Mouse (Mus musculus): ENCODE results near the gene Prss35. TPM values are rescaled to one million over a fixed set of nuclear protein-coding genes. Genes with fewer than 3 reads are reported as not detected.
A peak's percentile ranks its signal among the peaks of the same experiment; 100 is the strongest.

The Prss35 gene
- polyA plus RNA-seq, 1 experiment from 2014 or later, result 4.8 TPM

- Histone ChIP-seq H3K4me1 (replicated peaks; ENCODE audit: control insufficient read depth, insufficient read depth, low read length) (no peaks in the 10 kb centered on the region), H3K4me3 (ENCODE audit: low read depth, low read length) (no peak overlapping the region), H3K4me2 (replicated peaks; ENCODE audit: low read depth) (no peak overlapping the region), H3K27ac (ENCODE audit: low read depth, low read length) (no peak overlapping the region), H3K9me3 (ENCODE audit: control insufficient read depth) (no peaks in the 10 kb centered on the region), H3K27me3 (replicated peaks; ENCODE audit: control insufficient read depth, insufficient read depth, low read length) (no peaks in the 10 kb centered on the region), H3K36me3 (ENCODE audit: control insufficient read depth, insufficient read depth) (no peaks in the 10 kb centered on the region), H3K9ac (ENCODE audit: low read depth, low read length) (no peak overlapping the region)
- no peak for TF ChIP-seq CTCF (IDR thresholded peaks at IDR 0.05; ENCODE audit: low read depth)
- WGBS, result 22% methylated on average over 2 of the region's 2 CpGs
- ATAC-seq, result 0 out of 2 replicates have a peak, but pooled peaks have one; percentile 28
Measured at GRCm38 (mm10) chr9:86701844-86702243, 41.6 kb upstream of the Prss35 start.

- no peak overlapping the region for H3K9ac ChIP-seq (ENCODE audit: low read depth, low read length)
- no peak overlapping the region for H3K4me2 ChIP-seq (replicated peaks; ENCODE audit: low read depth)
- no peaks in the 10 kb centered on the region for H3K9me3 ChIP-seq (ENCODE audit: control insufficient read depth)
- no peak overlapping the region for H3K27ac ChIP-seq (ENCODE audit: low read depth, low read length)
- no peak for ATAC-seq
- H3K4me3 ChIP-seq (ENCODE audit: low read depth, low read length), result no peak overlapping the region
- WGBS, result 42% methylated on average over 1 of the region's 1 CpGs
- TF ChIP-seq CTCF (IDR thresholded peaks at IDR 0.05; ENCODE audit: low read depth), result no peak
- H3K27me3 ChIP-seq (replicated peaks; ENCODE audit: control insufficient read depth, insufficient read depth, low read length), result no peaks in the 10 kb centered on the region
- H3K4me1 ChIP-seq (replicated peaks; ENCODE audit: control insufficient read depth, insufficient read depth, low read length), result no peaks in the 10 kb centered on the region
- H3K36me3 ChIP-seq (ENCODE audit: control insufficient read depth, insufficient read depth), result no peaks in the 10 kb centered on the region
Measured at GRCm38 (mm10) chr9:86707431-86707830, 36.0 kb upstream of the Prss35 start.

- H3K36me3 ChIP-seq (ENCODE audit: control insufficient read depth, insufficient read depth), result no peaks in the 10 kb centered on the region
- TF ChIP-seq CTCF (IDR thresholded peaks at IDR 0.05; ENCODE audit: low read depth), result no peak
- H3K9ac ChIP-seq (ENCODE audit: low read depth, low read length), result no peak overlapping the region
- no peak overlapping the region for H3K4me2 ChIP-seq (replicated peaks; ENCODE audit: low read depth)
- no peaks in the 10 kb centered on the region for H3K27me3 ChIP-seq (replicated peaks; ENCODE audit: control insufficient read depth, insufficient read depth, low read length)
- no peaks in the 10 kb centered on the region for H3K9me3 ChIP-seq (ENCODE audit: control insufficient read depth)
- WGBS, result 63% methylated on average over 6 of the region's 6 CpGs
- ATAC-seq, result no peak
- no peak overlapping the region for H3K4me3 ChIP-seq (ENCODE audit: low read depth, low read length)
- H3K4me1 ChIP-seq (replicated peaks; ENCODE audit: control insufficient read depth, insufficient read depth, low read length), result no peaks in the 10 kb centered on the region
- H3K27ac ChIP-seq (ENCODE audit: low read depth, low read length), result no peak overlapping the region
Measured at GRCm38 (mm10) chr9:86708921-86709320, 34.5 kb upstream of the Prss35 start.

- no peak for ATAC-seq
- Histone ChIP-seq H3K27ac (ENCODE audit: low read depth, low read length) (no peak overlapping the region), H3K4me3 (ENCODE audit: low read depth, low read length) (no peak overlapping the region), H3K4me1 (replicated peaks; ENCODE audit: control insufficient read depth, insufficient read depth, low read length) (no peaks in the 10 kb centered on the region), H3K27me3 (replicated peaks; ENCODE audit: control insufficient read depth, insufficient read depth, low read length) (no peaks in the 10 kb centered on the region), H3K9me3 (ENCODE audit: control insufficient read depth) (no peaks in the 10 kb centered on the region), H3K36me3 (ENCODE audit: control insufficient read depth, insufficient read depth) (no peaks in the 10 kb centered on the region), H3K9ac (ENCODE audit: low read depth, low read length) (no peak overlapping the region), H3K4me2 (replicated peaks; ENCODE audit: low read depth) (no peak overlapping the region)
- TF ChIP-seq CTCF (IDR thresholded peaks at IDR 0.05; ENCODE audit: low read depth), result no peak
- 76% methylated on average over 2 of the region's 2 CpGs for WGBS
Measured at GRCm38 (mm10) chr9:86710091-86710634, 33.3 kb upstream of the Prss35 start.

DNA sequence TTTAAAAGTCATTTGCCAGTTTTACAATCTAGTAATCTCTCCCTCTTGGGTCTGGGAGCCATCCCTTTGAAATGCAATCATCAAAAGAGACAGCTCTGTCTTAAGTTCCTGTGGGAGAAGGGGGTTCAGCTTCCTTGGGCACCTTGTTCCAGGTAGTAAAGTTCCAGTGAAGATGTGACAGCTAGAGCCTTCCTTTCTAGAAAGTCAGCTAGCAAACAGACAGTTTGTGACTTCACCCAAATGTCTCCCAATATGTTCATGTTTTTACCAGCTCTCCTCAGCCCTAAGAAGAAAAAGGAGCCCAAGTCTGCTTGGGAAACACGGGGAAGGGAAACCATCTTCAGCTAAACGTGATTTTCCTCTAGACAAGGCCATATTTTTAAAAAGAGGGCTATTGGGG lies 30.8 kb upstream of the Prss35 start:
- H3K4me1 ChIP-seq (replicated peaks; ENCODE audit: control insufficient read depth, insufficient read depth, low read length), result no peaks in the 10 kb centered on the region
- no peaks in the 10 kb centered on the region for H3K27me3 ChIP-seq (replicated peaks; ENCODE audit: control insufficient read depth, insufficient read depth, low read length)
- H3K4me2 ChIP-seq (replicated peaks; ENCODE audit: low read depth), result no peak overlapping the region
- 79% methylated on average over 2 of the region's 2 CpGs for WGBS
- ATAC-seq, result no peak
- TF ChIP-seq CTCF (IDR thresholded peaks at IDR 0.05; ENCODE audit: low read depth), result no peak
- no peaks in the 10 kb centered on the region for H3K9me3 ChIP-seq (ENCODE audit: control insufficient read depth)
- no peaks in the 10 kb centered on the region for H3K36me3 ChIP-seq (ENCODE audit: control insufficient read depth, insufficient read depth)
- no peak overlapping the region for H3K27ac ChIP-seq (ENCODE audit: low read depth, low read length)
- H3K4me3 ChIP-seq (ENCODE audit: low read depth, low read length), result no peak overlapping the region
- no peak overlapping the region for H3K9ac ChIP-seq (ENCODE audit: low read depth, low read length)

DNA sequence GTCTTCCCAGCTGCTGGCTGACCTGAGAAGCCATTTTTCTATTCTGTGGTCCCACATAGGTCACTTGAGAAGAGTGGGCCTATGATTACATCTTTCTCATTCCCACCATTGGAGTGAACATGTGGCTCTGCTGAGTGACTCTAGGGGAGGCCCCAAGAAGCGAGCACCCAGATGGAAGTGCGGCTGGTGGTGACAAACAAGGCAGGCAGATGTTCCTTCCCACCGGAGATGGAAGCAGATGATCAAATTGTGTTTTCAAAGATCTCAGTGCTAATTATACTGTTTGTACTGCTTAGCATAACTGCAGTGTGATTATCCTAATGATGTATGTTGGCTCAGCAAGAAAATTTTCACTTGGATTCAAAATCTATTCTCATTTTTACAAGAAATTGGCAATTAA lies 29.4 kb upstream of the Prss35 start:
- no peaks in the 10 kb centered on the region for H3K36me3 ChIP-seq (ENCODE audit: control insufficient read depth, insufficient read depth)
- ATAC-seq, result no peak
- WGBS, result 95% methylated on average over 3 of the region's 3 CpGs
- no peak for TF ChIP-seq CTCF (IDR thresholded peaks at IDR 0.05; ENCODE audit: low read depth)
- no peaks in the 10 kb centered on the region for H3K9me3 ChIP-seq (ENCODE audit: control insufficient read depth)
- no peaks in the 10 kb centered on the region for H3K4me1 ChIP-seq (replicated peaks; ENCODE audit: control insufficient read depth, insufficient read depth, low read length)
- H3K9ac ChIP-seq (ENCODE audit: low read depth, low read length), result no peak overlapping the region
- H3K4me2 ChIP-seq (replicated peaks; ENCODE audit: low read depth), result no peak overlapping the region
- H3K27ac ChIP-seq (ENCODE audit: low read depth, low read length), result no peak overlapping the region
- no peaks in the 10 kb centered on the region for H3K27me3 ChIP-seq (replicated peaks; ENCODE audit: control insufficient read depth, insufficient read depth, low read length)
- H3K4me3 ChIP-seq (ENCODE audit: low read depth, low read length), result no peak overlapping the region

DNA sequence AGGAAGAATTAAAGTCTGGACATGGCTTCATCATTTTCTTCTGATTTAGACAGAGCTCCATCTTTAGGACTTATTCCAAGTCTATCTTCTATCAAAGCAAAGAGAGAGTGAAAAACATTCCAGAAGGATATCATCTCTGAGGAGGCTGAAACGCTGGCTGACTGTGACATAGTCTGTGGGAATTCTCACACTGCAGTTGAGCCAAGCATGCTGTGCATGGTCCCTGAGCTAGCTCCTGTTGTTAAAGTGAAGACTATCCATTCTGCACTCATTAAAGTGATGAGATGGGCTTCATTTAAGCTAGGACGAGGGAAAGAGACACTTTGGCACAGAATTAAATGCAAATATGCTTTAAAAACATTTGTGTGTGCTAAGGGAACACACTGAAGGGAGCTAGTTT lies 26.9 kb upstream of the Prss35 start:
- no peak overlapping the region for H3K27ac ChIP-seq (ENCODE audit: low read depth, low read length)
- WGBS, result 42% methylated on average over 2 of the region's 2 CpGs
- H3K4me2 ChIP-seq (replicated peaks; ENCODE audit: low read depth), result no peak overlapping the region

More for the DNA sequence above, 26.9 kb upstream of the Prss35 start:
- Histone ChIP-seq H3K36me3 (ENCODE audit: control insufficient read depth, insufficient read depth) (no peaks in the 10 kb centered on the region), H3K27me3 (replicated peaks; ENCODE audit: control insufficient read depth, insufficient read depth, low read length) (no peaks in the 10 kb centered on the region), H3K9me3 (ENCODE audit: control insufficient read depth) (no peaks in the 10 kb centered on the region), H3K4me1 (replicated peaks; ENCODE audit: control insufficient read depth, insufficient read depth, low read length) (0 out of 2 replicates have a peak, but pooled peaks cover 3% of the 10 kb centered on the region), H3K9ac (ENCODE audit: low read depth, low read length) (no peak overlapping the region), H3K4me3 (ENCODE audit: low read depth, low read length) (no peak overlapping the region)
- no peak for TF ChIP-seq CTCF (IDR thresholded peaks at IDR 0.05; ENCODE audit: low read depth)
- no peak for ATAC-seq
